Mouse (Mus musculus) left cerebral cortex, postnatal 36 days (tissue): ENCODE data around the gene Gzf1. TPM values are rescaled to one million over a fixed set of nuclear protein-coding genes. Genes with fewer than 3 reads are reported as not detected.

Source experiments
- DNase-seq, 2 experiments: peaks; one replicate each; pipeline ENCODE4 v3.0.0; 2021 to 2022; ENCODE audit warnings: low spot score in 2 of 2, mixed read lengths in 1 of 2
- intact Hi-C: fragments of 180-260 bp; cut with DNase I; formaldehyde crosslinking; loops from one replicate; pipeline ENCODE4 v1.15.1; 2025
- total RNA-seq, 2 experiments: library from RNA; stranded (reverse); gene quantifications; 2 replicates each; pipeline ENCODE4 v1.2.3; 2021

Gene Gzf1
- 10 to 100 TPM; 27.6 to 28.1 TPM for total RNA-seq

- intact Hi-C loops, result loop anchor here (2.0 kb wide), 1 partner anchor 52 kb away; the partner anchor contains the start of gene Napb
- peak; percentile 99 for DNase-seq
Observed at GRCm38 (mm10) chr2:148680775-148681291, at the start of gene Gzf1. Gene Gzf1, plus strand, starts transcription at chr2:148681023.

GRCm38 (mm10) chr2:148631602-148632001 lies 49.2 kb upstream of the Gzf1 start:
- no peak for DNase-seq
- intact Hi-C loops, result loop anchor here (5.0 kb wide), 1 partner anchor 34 kb away; no protein-coding TSS in a partner anchor

GRCm38 (mm10) chr2:148634466-148634865 lies 46.4 kb upstream of the Gzf1 start:
- DNase-seq, result peak; percentile 29 to 35
- intact Hi-C loops, result loop anchor here (5.0 kb wide), 1 partner anchor 37 kb away; no protein-coding TSS in a partner anchor

GRCm38 (mm10) chr2:148642610-148643370 lies 38.0 kb upstream of the Gzf1 start:
- DNase-seq, result no peak
- intact Hi-C loops, result no loop called here

- no peak for DNase-seq
- intact Hi-C loops, result no loop called here
Observed at GRCm38 (mm10) chr2:148644421-148645000, 36.3 kb upstream of the Gzf1 start.

GRCm38 (mm10) chr2:148650587-148651357 lies 30.1 kb upstream of the Gzf1 start:
- no peak for DNase-seq
- intact Hi-C loops, result loop anchor here (5.0 to 10.0 kb wide), 2 partner anchors 68 to 846 kb away; no protein-coding TSS in a partner anchor

GRCm38 (mm10) chr2:148654961-148655360 lies 25.9 kb upstream of the Gzf1 start:
- intact Hi-C loops, result loop anchor here (2.0 to 10.0 kb wide), 4 partner anchors 73 to 850 kb away; partner anchors contain the start of gene Thbd
- peak; percentile 45 to 74 for DNase-seq

- intact Hi-C loops, result no loop called here
- DNase-seq, result no peak
Observed at GRCm38 (mm10) chr2:148663458-148663857, 17.4 kb upstream of the Gzf1 start.

- DNase-seq, result peak; percentile 99
Observed at GRCm38 (mm10) chr2:148672199-148673096, 8.4 kb upstream of the Gzf1 start, which contains the start of gene Nxt1. Gene Nxt1, plus strand, starts transcription at chr2:148672601.

GRCm38 (mm10) chr2:148677801-148678200 lies 3.0 kb upstream of the Gzf1 start:
- DNase-seq, result peak; percentile 80 to 81
- intact Hi-C loops, result loop anchor here (10.0 kb wide), 1 partner anchor 177 kb away; no protein-coding TSS in a partner anchor

More at GRCm38 (mm10) chr2:148672199-148673096, 8.4 kb upstream of the Gzf1 start, which contains the start of gene Nxt1:
- intact Hi-C loops, result loop anchor here (10.0 kb wide), 1 partner anchor 182 kb away; no protein-coding TSS in a partner anchor

GRCm38 (mm10) chr2:148679346-148679745 lies 1.5 kb upstream of the Gzf1 start:
- DNase-seq, result peak; percentile 27 to 29
- intact Hi-C loops, result loop anchor here (10.0 kb wide), 1 partner anchor 175 kb away; no protein-coding TSS in a partner anchor

- intact Hi-C loops, result loop anchor here (2.0 kb wide), 1 partner anchor 51 kb away; the partner anchor contains the start of gene Napb
- DNase-seq, result peak in 1 of 2 experiments; percentile 21
Observed at GRCm38 (mm10) chr2:148681461-148681891, 653 bp downstream of the Gzf1 start.

- no peak for DNase-seq
- intact Hi-C loops, result no loop called here
Observed at GRCm38 (mm10) chr2:148683031-148683430, 2.2 kb downstream of the Gzf1 start.

GRCm38 (mm10) chr2:148684972-148685371 lies 4.1 kb downstream of the Gzf1 start:
- intact Hi-C loops, result no loop called here
- DNase-seq, result no peak

GRCm38 (mm10) chr2:148685709-148686108 lies 4.9 kb downstream of the Gzf1 start:
- no peak for DNase-seq
- intact Hi-C loops, result no loop called here

- no peak for DNase-seq
- intact Hi-C loops, result no loop called here
Observed at GRCm38 (mm10) chr2:148686862-148687261, 6.0 kb downstream of the Gzf1 start.

GRCm38 (mm10) chr2:148687971-148688370 lies 7.1 kb downstream of the Gzf1 start:
- intact Hi-C loops, result no loop called here
- DNase-seq, result no peak

- intact Hi-C loops, result no loop called here
- no peak for DNase-seq
Observed at GRCm38 (mm10) chr2:148689444-148690140, 8.8 kb downstream of the Gzf1 start.
